Mouse (Mus musculus) megakaryocyte-erythroid progenitor cell, adult 5-6 weeks (primary cell): ENCODE measurements around the gene Klk1b8. TPM values are rescaled to one million over a fixed set of nuclear protein-coding genes. Genes with fewer than 3 reads are reported as not detected.
"Not testable (repeated sequence)": the region's sequence is repeated elsewhere in the genome, so short reads cannot be mapped to it uniquely, and the experiment has no call there.

Experiments
- ATAC-seq: replicated peaks from 2 replicates; pipeline ENCODE4 v1.8.0; 2016; ENCODE audit warnings: mild to moderate bottlenecking, inconsistent platforms; ENCODE audit not compliant: severe bottlenecking, poor library complexity, low FRiP score, low TSS enrichment
- total RNA-seq, 2 experiments: library from RNA; stranded (forward) in 1 of 2; stranded (reverse) in 1 of 2; fragments of 200-1000, 215-1000 nt in 1 of 2; fragments of >200 nt in 1 of 2; fragmentation: Nextera tagmentation in 1 of 2; gene quantifications; 2 replicates each; pipeline ENCODE4 v1.2.3; 2014 to 2017

Klk1b8 gene
- total RNA-seq, 2 experiments from 2014 or later: not detected

DNA sequence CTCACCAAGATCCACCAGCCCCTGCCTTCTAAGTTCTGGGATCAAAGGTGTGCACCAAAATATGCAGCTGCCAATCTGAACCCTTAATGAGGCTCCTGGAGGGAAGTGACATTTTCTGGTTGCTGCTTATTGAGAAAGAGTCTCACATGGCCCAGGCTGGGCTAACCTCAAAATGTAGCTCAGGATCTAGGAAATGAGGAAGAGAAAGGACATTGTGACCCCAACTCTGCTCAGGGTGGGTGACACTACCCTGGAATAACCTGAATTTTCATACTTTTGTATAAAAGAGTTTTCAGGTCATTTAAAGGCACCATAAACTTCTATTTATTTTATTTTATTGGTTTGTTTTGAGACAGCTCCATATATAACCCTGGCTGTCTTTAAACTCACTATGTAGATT, 35.2 kb downstream of the Klk1b8 start:
- no peak for ATAC-seq

- ATAC-seq: not testable (repeated sequence)
These were observed 44.4 kb downstream of the Klk1b8 start for GRCm38 (mm10) chr7:43994821-43995220.

GRCm38 (mm10) chr7:43995577-43995976, 45.1 kb downstream of the Klk1b8 start, which contains the start of gene Klk1b11:
Gene Klk1b11, plus strand, starts transcription at chr7:43995877.
- not testable (repeated sequence) for ATAC-seq

Other genes with a start within 250 kb of the Klk1b8 start
- not detected in 2 replicates for gene Klk13, start 238.1 kb upstream of the Klk1b8 start, total RNA-seq (2014; fragmentation: Nextera tagmentation)
- gene Klk13, start 238.1 kb upstream of the Klk1b8 start, total RNA-seq (2017): not detected in 2 replicates
- not detected in 2 replicates for gene Klk12, start 181.8 kb upstream of the Klk1b8 start, total RNA-seq (2014; fragmentation: Nextera tagmentation)
- gene Klk12, start 181.8 kb upstream of the Klk1b8 start, total RNA-seq (2017): not detected in 2 replicates
- gene Klk11, start 176.1 kb upstream of the Klk1b8 start, total RNA-seq (2014; fragmentation: Nextera tagmentation): not detected in 2 replicates
- gene Klk11, start 176.1 kb upstream of the Klk1b8 start, total RNA-seq (2017): not detected in 2 replicates
- not detected in 2 replicates for gene Klk10, start 169.6 kb upstream of the Klk1b8 start, total RNA-seq (2014; fragmentation: Nextera tagmentation)
- not detected in 2 replicates for gene Klk10, start 169.6 kb upstream of the Klk1b8 start, total RNA-seq (2017)
- not detected in 2 replicates for gene Klk9, start 158.8 kb upstream of the Klk1b8 start, total RNA-seq (2014; fragmentation: Nextera tagmentation)
- not detected in 2 replicates for gene Klk9, start 158.8 kb upstream of the Klk1b8 start, total RNA-seq (2017)
- gene Klk8, start 153.1 kb upstream of the Klk1b8 start, total RNA-seq (2014; fragmentation: Nextera tagmentation): 4.7 and 9.3 TPM in 2 replicates
- 2.4 and 6.9 TPM in 2 replicates for gene Klk8, start 153.1 kb upstream of the Klk1b8 start, total RNA-seq (2017)
- gene Klk7, start 139.4 kb upstream of the Klk1b8 start, total RNA-seq (2014; fragmentation: Nextera tagmentation): not detected in 2 replicates
- not detected in 2 replicates for gene Klk7, start 139.4 kb upstream of the Klk1b8 start, total RNA-seq (2017)
- gene Klk6, start 126.2 kb upstream of the Klk1b8 start, total RNA-seq (2014; fragmentation: Nextera tagmentation): not detected in 2 replicates
- gene Klk6, start 126.2 kb upstream of the Klk1b8 start, total RNA-seq (2017): not detected in 2 replicates
- not detected in 2 replicates for gene Klk5, start 108.7 kb upstream of the Klk1b8 start, total RNA-seq (2014; fragmentation: Nextera tagmentation)
- not detected in 2 replicates for gene Klk5, start 108.7 kb upstream of the Klk1b8 start, total RNA-seq (2017)
- not detected in 2 replicates for gene Klk4, start 69.5 kb upstream of the Klk1b8 start, total RNA-seq (2014; fragmentation: Nextera tagmentation)
- gene Klk4, start 69.5 kb upstream of the Klk1b8 start, total RNA-seq (2017): not detected in 2 replicates
- not detected in 2 replicates for gene Klk15, start 16.9 kb upstream of the Klk1b8 start, total RNA-seq (2014; fragmentation: Nextera tagmentation)
- gene Klk15, start 16.9 kb upstream of the Klk1b8 start, total RNA-seq (2017): not detected in 2 replicates
- gene Klk1b1, start 16.1 kb downstream of the Klk1b8 start, total RNA-seq (2014; fragmentation: Nextera tagmentation): not detected in 2 replicates
- not detected in 2 replicates for gene Klk1b1, start 16.1 kb downstream of the Klk1b8 start, total RNA-seq (2017)
- not detected in 2 replicates for gene Klk1b9, start 25.4 kb downstream of the Klk1b8 start, total RNA-seq (2014; fragmentation: Nextera tagmentation)
- gene Klk1b9, start 25.4 kb downstream of the Klk1b8 start, total RNA-seq (2017): not detected in 2 replicates
- not detected in 2 replicates for gene Klk1b11, start 45.2 kb downstream of the Klk1b8 start, total RNA-seq (2014; fragmentation: Nextera tagmentation)
- not detected in 2 replicates for gene Klk1b11, start 45.2 kb downstream of the Klk1b8 start, total RNA-seq (2017)
- not detected in 2 replicates for gene Klk1b26, start 61.5 kb downstream of the Klk1b8 start, total RNA-seq (2014; fragmentation: Nextera tagmentation)
- gene Klk1b26, start 61.5 kb downstream of the Klk1b8 start, total RNA-seq (2017): not detected in 2 replicates
- not detected in 2 replicates for gene Klk1b27, start 101.6 kb downstream of the Klk1b8 start, total RNA-seq (2014; fragmentation: Nextera tagmentation)
- gene Klk1b27, start 101.6 kb downstream of the Klk1b8 start, total RNA-seq (2017): not detected in 2 replicates
- not detected in 2 replicates for gene Klk1b21, start 151.7 kb downstream of the Klk1b8 start, total RNA-seq (2014; fragmentation: Nextera tagmentation)
- gene Klk1b21, start 151.7 kb downstream of the Klk1b8 start, total RNA-seq (2017): not detected in 2 replicates
- not detected in 2 replicates for gene Klk1b22, start 162.0 kb downstream of the Klk1b8 start, total RNA-seq (2014; fragmentation: Nextera tagmentation)
- gene Klk1b22, start 162.0 kb downstream of the Klk1b8 start, total RNA-seq (2017): not detected in 2 replicates
- not detected in 2 replicates for gene Klk1b16, start 186.1 kb downstream of the Klk1b8 start, total RNA-seq (2014; fragmentation: Nextera tagmentation)
- gene Klk1b16, start 186.1 kb downstream of the Klk1b8 start, total RNA-seq (2017): not detected in 2 replicates
- gene Klk1b24, start 237.6 kb downstream of the Klk1b8 start, total RNA-seq (2014; fragmentation: Nextera tagmentation): not detected in 2 replicates
- gene Klk1b24, start 237.6 kb downstream of the Klk1b8 start, total RNA-seq (2017): not detected in 2 replicates
- gene Klk1b3, start 247.5 kb downstream of the Klk1b8 start, total RNA-seq (2014; fragmentation: Nextera tagmentation): not detected in 2 replicates
- not detected in 2 replicates for gene Klk1b3, start 247.5 kb downstream of the Klk1b8 start, total RNA-seq (2017)